Comparison of ENCODE assay signal across 8 mouse cellular contexts in genomic region chr13:51617861-51618260, GRCm38 (mm10). TPM values are rescaled to one million over a fixed set of nuclear protein-coding genes. Genes with fewer than 3 reads are reported as not detected.
A peak's percentile ranks its signal among the peaks of the same experiment; 100 is the strongest.
DNase-seq lines count a peak whose midpoint lies in the region; ATAC-seq and TF ChIP-seq lines count a peak whose summit lies in the region.

No protein-coding gene starts in this region.

- peak; percentile 42; the same call in 1 of the 2 replicates for TF ChIP-seq CTCF in spleen, adult 2 months (IDR thresholded peaks at IDR 0.05; ENCODE audit: extremely low read depth, insufficient read depth, insufficient read length, insufficient replicate concordance)

- intact Hi-C loops in heart, postnatal 10 days (cut with DNase I): loop anchor here (1.0 to 5.0 kb wide), 3 partner anchors 196 to 669 kb away; no protein-coding TSS in a partner anchor

- H3K4me3 ChIP-seq in embryonic facial prominence, embryonic 13.5 days: no peak overlapping the region
- no peak overlapping the region for H3K4me3 ChIP-seq in midbrain, embryonic 10.5 days
- no peak overlapping the region for H3K4me3 ChIP-seq in spleen, adult 2 months (ENCODE audit: extremely low read depth, insufficient read depth, insufficient read length)

- 0 out of 2 replicates have a peak, but pooled peaks have one; percentile 20 for ATAC-seq in embryonic facial prominence, embryonic 13.5 days (ENCODE audit: insufficient number of reproducible peaks, insufficient read depth, low FRiP score, low TSS enrichment, low read depth)

- no peaks in the 10 kb centered on the region for H3K9me3 ChIP-seq in embryonic facial prominence, embryonic 13.5 days
- no peaks in the 10 kb centered on the region for H3K9me3 ChIP-seq in midbrain, embryonic 10.5 days (replicated peaks)

- no peaks in the 10 kb centered on the region for H3K36me3 ChIP-seq in embryonic facial prominence, embryonic 13.5 days
- H3K36me3 ChIP-seq in midbrain, embryonic 10.5 days: no peaks in the 10 kb centered on the region
- no peaks in the 10 kb centered on the region for H3K36me3 ChIP-seq in spleen, adult 2 months (ENCODE audit: control insufficient read depth, insufficient read depth, low read length)

- no peak overlapping the region for H3K27ac ChIP-seq in embryonic facial prominence, embryonic 13.5 days
- H3K27ac ChIP-seq in midbrain, embryonic 10.5 days (replicated peaks): no peak overlapping the region
- H3K27ac ChIP-seq in spleen, adult 2 months (ENCODE audit: insufficient read depth, low read length): no peak overlapping the region

- WGBS in embryonic facial prominence, embryonic 13.5 days: 14% methylated on average over 6 of the region's 6 CpGs
- 23% methylated on average over 6 of the region's 6 CpGs for WGBS in midbrain, embryonic 10.5 days
- WGBS in spleen, adult 2 months: 34% methylated on average over 6 of the region's 6 CpGs

- H3K4me1 ChIP-seq in embryonic facial prominence, embryonic 13.5 days: peaks cover 16% of the 10 kb centered on the region
- peaks cover 30% of the 10 kb centered on the region for H3K4me1 ChIP-seq in midbrain, embryonic 10.5 days
- no peaks in the 10 kb centered on the region for H3K4me1 ChIP-seq in spleen, adult 2 months (ENCODE audit: control insufficient read depth, insufficient read depth, insufficient read length)

- no peak for TF ChIP-seq POLR2A in spleen, adult 2 months (IDR thresholded peaks at IDR 0.05; ENCODE audit: low read depth, low read length)

- no peak overlapping the region for H3K4me2 ChIP-seq in embryonic facial prominence, embryonic 13.5 days

- H3K9ac ChIP-seq in embryonic facial prominence, embryonic 13.5 days: no peak overlapping the region

- no peaks in the 10 kb centered on the region for H3K27me3 ChIP-seq in embryonic facial prominence, embryonic 13.5 days
- H3K27me3 ChIP-seq in midbrain, embryonic 10.5 days (ENCODE audit: low read depth, poor library complexity, severe bottlenecking): no peaks in the 10 kb centered on the region
- no peaks in the 10 kb centered on the region for H3K27me3 ChIP-seq in spleen, adult 2 months (ENCODE audit: control insufficient read depth, insufficient read depth, low read length)

- DNase-seq in cerebellum, adult 18-20 months: peak; percentile 32 to 60
- no peak for DNase-seq in cerebellum, adult 11-12 months
- peak; percentile 70 for DNase-seq in adrenal gland, postnatal 10 days
- peak; percentile 50 to 75 for DNase-seq in heart, postnatal 10 days
- DNase-seq in layer of hippocampus, postnatal 36 days: peak; percentile 21 to 36
- peak; percentile 78 for DNase-seq in midbrain, embryonic 10.5 days (ENCODE audit: low spot score)
- DNase-seq in spleen, adult 2 months (ENCODE audit: low read depth in 1 of 2, low spot score in 2 of 2): peak; percentile 9 to 10

RNA-seq across cellular contexts. Expression of gene Cks2, which starts 27.2 kb away (rescaled TPM):
- 10 to 100 TPM; 35.6 to 40.6 TPM for total RNA-seq in adrenal gland, postnatal 10 days (2021)
- polyA plus RNA-seq in embryonic facial prominence, embryonic 13.5 days (2015; fragmentation: Nextera tagmentation; extraction: Ambion mirVana): 328 and 339 TPM in 2 replicates
- total RNA-seq in heart, postnatal 10 days (2021): 10 to 100 TPM; 25.1 to 26.0 TPM
- total RNA-seq in layer of hippocampus, postnatal 36 days (2021): 1 to 10 TPM; 1.2 to 2.9 TPM
- polyA plus RNA-seq in midbrain, embryonic 10.5 days (2016; fragmentation: Nextera tagmentation; extraction: Ambion mirVana): 362 and 427 TPM in 2 replicates
- 14.0 and 16.7 TPM in 2 replicates for polyA plus RNA-seq in spleen, adult 2 months (2012; rRNA removed)

RNA-seq across cellular contexts. Expression of gene Secisbp2, which starts 33.6 kb away (rescaled TPM):
- total RNA-seq in adrenal gland, postnatal 10 days (2021): 10 to 100 TPM; 17.7 to 20.2 TPM
- 36.1 and 38.3 TPM in 2 replicates for polyA plus RNA-seq in embryonic facial prominence, embryonic 13.5 days (2015; fragmentation: Nextera tagmentation; extraction: Ambion mirVana)
- total RNA-seq in heart, postnatal 10 days (2021): 10 to 100 TPM; 20.0 to 22.0 TPM
- total RNA-seq in layer of hippocampus, postnatal 36 days (2021): 10 to 100 TPM; 18.2 to 19.7 TPM
- polyA plus RNA-seq in midbrain, embryonic 10.5 days (2016; fragmentation: Nextera tagmentation; extraction: Ambion mirVana): 32.0 and 35.8 TPM in 2 replicates
- 25.8 and 28.6 TPM in 2 replicates for polyA plus RNA-seq in spleen, adult 2 months (2012; rRNA removed)

RNA-seq across cellular contexts. Expression of gene Shc3, which starts 48.6 kb away (rescaled TPM):
- 1 to 10 TPM; 1.4 to 4.5 TPM for total RNA-seq in adrenal gland, postnatal 10 days (2021)
- 2.3 and 3.1 TPM in 2 replicates for polyA plus RNA-seq in embryonic facial prominence, embryonic 13.5 days (2015; fragmentation: Nextera tagmentation; extraction: Ambion mirVana)
- 1 to 10 TPM; 3.7 to 3.8 TPM for total RNA-seq in heart, postnatal 10 days (2021)
- 100 to 1,000 TPM; 120 to 131 TPM for total RNA-seq in layer of hippocampus, postnatal 36 days (2021)
- 2.8 and 3.6 TPM in 2 replicates for polyA plus RNA-seq in midbrain, embryonic 10.5 days (2016; fragmentation: Nextera tagmentation; extraction: Ambion mirVana)
- polyA plus RNA-seq in spleen, adult 2 months (2012; rRNA removed): 0.14 and 0.21 TPM in 2 replicates

Comparison
In these comparisons a context has a peak if more than half of its experiments do, and no peak if none do; other contexts are left out.
1. RNA of gene Cks2, which starts 27.2 kb away (total RNA-seq): 35.6 to 40.6 TPM in adrenal gland, postnatal 10 days and 25.1 to 26.0 TPM in heart, postnatal 10 days; 1.2 to 2.9 TPM in layer of hippocampus, postnatal 36 days; every median in the first group is over 4 times any median in the second.
2. RNA of gene Shc3, which starts 48.6 kb away (total RNA-seq): 120 to 131 TPM in layer of hippocampus, postnatal 36 days; 1.4 to 4.5 TPM in adrenal gland, postnatal 10 days and 3.7 to 3.8 TPM in heart, postnatal 10 days; every median in the first group is over 10 times any median in the second.